Mouse (Mus musculus): ENCODE data around the gene Smg1. TPM values are rescaled to one million over a fixed set of nuclear protein-coding genes. Genes with fewer than 3 reads are reported as not detected.

Smg1 gene
- polyA plus RNA-seq, 1 experiment from 2014 or later: 16.5 TPM

- peaks cover 41% of the 10 kb centered on the region for H3K36me3 ChIP-seq
These were observed 127.4 kb downstream of the Smg1 start, which contains the start of gene Rps15a for GRCm38 (mm10) chr7:118115877-118116568. Gene Rps15a (minus strand): TSS chr7:118116188.

GRCm38 (mm10) chr7:118115533-118115876 is 128.0 kb downstream of the Smg1 start:
- Histone ChIP-seq H3K4me2 (peak overlapping the region; percentile 91), H3K4me1 (replicated peaks) (peaks cover 48% of the 10 kb centered on the region), H3K36me3 (peaks cover 41% of the 10 kb centered on the region), H3K27ac (replicated peaks) (peak overlapping the region; percentile 81), H3K27me3 (no peaks in the 10 kb centered on the region), H3K9ac (peak overlapping the region; percentile 90), H3K4me3 (peak overlapping the region; percentile 78), H3K9me3 (no peaks in the 10 kb centered on the region)
- peak; percentile 42; the same call in 1 of the 2 replicates for ATAC-seq (ENCODE audit: low FRiP score, low read depth)
- 1% methylated on average over 20 of the region's 20 CpGs for WGBS

More at GRCm38 (mm10) chr7:118115877-118116568, 127.4 kb downstream of the Smg1 start, which contains the start of gene Rps15a:
- under 1% methylated on average over 40 of the region's 40 CpGs for WGBS
- Histone ChIP-seq H3K9ac (peak within 1 kb of the TSS; percentile 90), H3K4me3 (peak within 1 kb of the TSS; percentile 78), H3K27me3 (no peaks in the 10 kb centered on the region), H3K4me2 (peak within 1 kb of the TSS; percentile 91), H3K9me3 (no peaks in the 10 kb centered on the region), H3K4me1 (replicated peaks) (peaks cover 43% of the 10 kb centered on the region), H3K27ac (replicated peaks) (peak within 1 kb of the TSS; percentile 81)
- peak; percentile 85 for ATAC-seq (ENCODE audit: low FRiP score, low read depth)

- peaks cover 38% of the 10 kb centered on the region for H3K36me3 ChIP-seq
- H3K4me1 ChIP-seq (replicated peaks): peaks cover 53% of the 10 kb centered on the region
- no peaks in the 10 kb centered on the region for H3K9me3 ChIP-seq
- peak overlapping the region; percentile 78 for H3K4me3 ChIP-seq
- 0 out of 2 replicates have a peak overlapping the region, but pooled peaks have one; percentile 90 for H3K9ac ChIP-seq
- no peaks in the 10 kb centered on the region for H3K27me3 ChIP-seq
- WGBS: 76% methylated on average over 5 of the region's 5 CpGs
- H3K27ac ChIP-seq (replicated peaks): no peak overlapping the region
- H3K4me2 ChIP-seq: peak overlapping the region; percentile 91
- ATAC-seq (ENCODE audit: low FRiP score, low read depth): no peak
These were observed 129.8 kb downstream of the Smg1 start for GRCm38 (mm10) chr7:118113541-118114297.

- no peak overlapping the region for H3K9ac ChIP-seq
- peaks cover 58% of the 10 kb centered on the region for H3K4me1 ChIP-seq (replicated peaks)
- no peak overlapping the region for H3K4me3 ChIP-seq
- H3K9me3 ChIP-seq: no peaks in the 10 kb centered on the region
- peak overlapping the region; percentile 25 for H3K4me2 ChIP-seq
- WGBS: 88% methylated on average over 3 of the region's 3 CpGs
- ATAC-seq (ENCODE audit: low FRiP score, low read depth): no peak
- peaks cover 59% of the 10 kb centered on the region for H3K36me3 ChIP-seq
- H3K27me3 ChIP-seq: no peaks in the 10 kb centered on the region
- no peak overlapping the region for H3K27ac ChIP-seq (replicated peaks)
These were observed 132.3 kb downstream of the Smg1 start for GRCm38 (mm10) chr7:118111128-118111527.

- no peak overlapping the region for H3K4me3 ChIP-seq
- ATAC-seq (ENCODE audit: low FRiP score, low read depth): no peak
- H3K27ac ChIP-seq (replicated peaks): no peak overlapping the region
- H3K36me3 ChIP-seq: peaks cover 64% of the 10 kb centered on the region
- H3K4me2 ChIP-seq: no peak overlapping the region
- no peaks in the 10 kb centered on the region for H3K9me3 ChIP-seq
- no peak overlapping the region for H3K9ac ChIP-seq
- H3K4me1 ChIP-seq (replicated peaks): peaks cover 34% of the 10 kb centered on the region
- WGBS: 42% methylated on average over 1 of the region's 1 CpGs
- H3K27me3 ChIP-seq: no peaks in the 10 kb centered on the region
These were observed 135.8 kb downstream of the Smg1 start for GRCm38 (mm10) chr7:118107671-118108070.

- WGBS: 80% methylated on average over 5 of the region's 5 CpGs
- H3K27ac ChIP-seq (replicated peaks): no peak overlapping the region
- no peaks in the 10 kb centered on the region for H3K27me3 ChIP-seq
- no peak overlapping the region for H3K4me2 ChIP-seq
- no peak; the same call in 1 of the 2 replicates for ATAC-seq (ENCODE audit: low FRiP score, low read depth)
- peaks cover 47% of the 10 kb centered on the region for H3K36me3 ChIP-seq
- no peak overlapping the region for H3K4me3 ChIP-seq
- 0 out of 2 replicates have a peak, but pooled peaks cover 7% of the 10 kb centered on the region for H3K4me1 ChIP-seq (replicated peaks)
- no peaks in the 10 kb centered on the region for H3K9me3 ChIP-seq
- H3K9ac ChIP-seq: no peak overlapping the region
These were observed 138.9 kb downstream of the Smg1 start for GRCm38 (mm10) chr7:118104458-118105052.

GRCm38 (mm10) chr7:118103462-118104379 is 139.7 kb downstream of the Smg1 start:
- peaks cover 39% of the 10 kb centered on the region for H3K36me3 ChIP-seq
- 41% methylated on average over 5 of the region's 5 CpGs for WGBS
- H3K27ac ChIP-seq (replicated peaks): no peak overlapping the region
- no peak overlapping the region for H3K4me2 ChIP-seq
- 0 out of 2 replicates have a peak, but pooled peaks cover 7% of the 10 kb centered on the region for H3K4me1 ChIP-seq (replicated peaks)
- 0 out of 2 replicates have a peak, but pooled peaks have one; percentile 15 for ATAC-seq (ENCODE audit: low FRiP score, low read depth)
- H3K27me3 ChIP-seq: no peaks in the 10 kb centered on the region
- no peak overlapping the region for H3K4me3 ChIP-seq
- no peak overlapping the region for H3K9ac ChIP-seq
- H3K9me3 ChIP-seq: no peaks in the 10 kb centered on the region

GRCm38 (mm10) chr7:118102678-118103461 is 140.6 kb downstream of the Smg1 start:
- Histone ChIP-seq H3K27ac (replicated peaks) (no peak overlapping the region), H3K4me2 (no peak overlapping the region), H3K27me3 (no peaks in the 10 kb centered on the region), H3K9me3 (no peaks in the 10 kb centered on the region), H3K36me3 (peaks cover 30% of the 10 kb centered on the region), H3K9ac (no peak overlapping the region), H3K4me1 (replicated peaks) (0 out of 2 replicates have a peak, but pooled peaks cover 7% of the 10 kb centered on the region), H3K4me3 (no peak overlapping the region)
- WGBS: 53% methylated on average over 4 of the region's 4 CpGs
- ATAC-seq (ENCODE audit: low FRiP score, low read depth): peak; percentile 45

GRCm38 (mm10) chr7:118102231-118102630 is 141.2 kb downstream of the Smg1 start:
- H3K27ac ChIP-seq (replicated peaks): no peak overlapping the region
- no peak for ATAC-seq (ENCODE audit: low FRiP score, low read depth)
- H3K4me1 ChIP-seq (replicated peaks): 0 out of 2 replicates have a peak, but pooled peaks cover 7% of the 10 kb centered on the region
- no peak overlapping the region for H3K9ac ChIP-seq
- WGBS: 39% methylated on average over 4 of the region's 4 CpGs
- peaks cover 24% of the 10 kb centered on the region for H3K36me3 ChIP-seq
- no peaks in the 10 kb centered on the region for H3K9me3 ChIP-seq
- H3K4me2 ChIP-seq: no peak overlapping the region
- H3K27me3 ChIP-seq: no peaks in the 10 kb centered on the region
- H3K4me3 ChIP-seq: no peak overlapping the region

GRCm38 (mm10) chr7:118097615-118098014 is 145.9 kb downstream of the Smg1 start:
- Histone ChIP-seq H3K27me3 (no peaks in the 10 kb centered on the region), H3K27ac (replicated peaks) (no peak overlapping the region), H3K9ac (no peak overlapping the region), H3K4me3 (no peak overlapping the region), H3K36me3 (no peaks in the 10 kb centered on the region), H3K9me3 (no peaks in the 10 kb centered on the region), H3K4me2 (no peak overlapping the region), H3K4me1 (replicated peaks) (no peaks in the 10 kb centered on the region)
- no peak for ATAC-seq (ENCODE audit: low FRiP score, low read depth)
- WGBS: 84% methylated on average over 7 of the region's 7 CpGs
